Mouse (Mus musculus) hindbrain, embryonic 15.5 days (tissue): ENCODE measurements at regions not wholly inside any gene's neighbourhood (a gene's known extent, or its start where the extent isn't known, plus 50 kb on each side); places are given as distances from the start of the nearest gene placed in this dataset.

Experiments used
- ATAC-seq: fragments of 200-750 bp; cut with Nextera tagmentation; 2 replicates; pipeline ENCODE4 v1.8.0; 2017; ENCODE audit warnings: low read depth, moderate number of reproducible peaks, moderate TSS enrichment; ENCODE audit not compliant: low FRiP score
- H3K27ac ChIP-seq: fragments of 300-500 bp; sonication (generic); replicated peaks from 2 replicates; pipeline ENCODE4 v1.5.1; 2015; ENCODE audit warnings: mild to moderate bottlenecking, inconsistent platforms
- H3K27me3 ChIP-seq: fragments of 300-500 bp; sonication (generic); 2 replicates; pipeline ENCODE4 v1.6.1; 2015; ENCODE audit warnings: control low read depth, inconsistent platforms
- H3K36me3 ChIP-seq: fragments of 300-500 bp; sonication (generic); 2 replicates; pipeline ENCODE4 v1.6.1; 2015; ENCODE audit warnings: control low read depth, inconsistent platforms
- H3K4me1 ChIP-seq: fragments of 300-500 bp; sonication (generic); replicated peaks from 2 replicates; pipeline ENCODE4 v1.6.1; 2015; ENCODE audit warnings: control low read depth, inconsistent platforms
- H3K4me2 ChIP-seq: fragments of 300-500 bp; sonication (generic); 2 replicates; pipeline ENCODE4 v1.6.1; 2015; ENCODE audit warnings: moderate library complexity, mild to moderate bottlenecking, inconsistent platforms
- H3K4me3 ChIP-seq: fragments of 300-500 bp; sonication (generic); 2 replicates; pipeline ENCODE4 v1.5.1; 2015; ENCODE audit warnings: mild to moderate bottlenecking, inconsistent platforms
- H3K9ac ChIP-seq: fragments of 300-500 bp; sonication (generic); 2 replicates; pipeline ENCODE4 v1.6.1; 2015; ENCODE audit warnings: inconsistent platforms
- H3K9me3 ChIP-seq: fragments of 300-500 bp; sonication (generic); 2 replicates; pipeline ENCODE4 v1.6.1; 2016; ENCODE audit warnings: control low read depth, inconsistent platforms
- WGBS: fragments of 180-500 bp; shearing (Covaris S2); methylation state at CpG from one replicate; pipeline ENCODE4 v1.1.7; 2015; 5-methylcytosine and 5-hydroxymethylcytosine counted together

DNA sequence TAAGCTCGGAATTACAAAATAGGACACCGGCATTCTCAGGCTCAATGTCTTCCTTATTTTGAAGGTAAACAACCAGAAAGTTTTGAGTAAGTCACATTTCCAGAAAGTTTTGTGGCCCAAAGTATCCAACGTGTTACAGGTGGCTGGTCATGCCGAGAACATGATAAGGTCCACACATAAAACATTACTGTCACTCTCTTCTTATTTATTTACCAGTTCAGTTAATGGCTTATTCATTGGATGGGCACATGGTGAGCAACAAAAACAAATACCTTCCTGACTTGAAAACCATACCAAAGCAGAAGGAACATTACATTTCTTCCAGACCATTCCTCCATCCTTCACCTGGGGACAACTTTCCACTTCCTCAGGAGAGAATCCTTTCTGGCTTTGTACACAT is 345.5 kb upstream of the Arid1b start:
- Histone ChIP-seq H3K4me1 (no peaks in the 10 kb centered on the region), H3K4me2 (no peak overlapping the region), H3K27me3 (no peaks in the 10 kb centered on the region), H3K4me3 (no peak overlapping the region), H3K36me3 (no peaks in the 10 kb centered on the region), H3K9me3 (no peaks in the 10 kb centered on the region), H3K9ac (no peak overlapping the region), H3K27ac (no peak overlapping the region)
- WGBS: 92% methylated on average over 4 of the region's 4 CpGs
- ATAC-seq: no peak

DNA sequence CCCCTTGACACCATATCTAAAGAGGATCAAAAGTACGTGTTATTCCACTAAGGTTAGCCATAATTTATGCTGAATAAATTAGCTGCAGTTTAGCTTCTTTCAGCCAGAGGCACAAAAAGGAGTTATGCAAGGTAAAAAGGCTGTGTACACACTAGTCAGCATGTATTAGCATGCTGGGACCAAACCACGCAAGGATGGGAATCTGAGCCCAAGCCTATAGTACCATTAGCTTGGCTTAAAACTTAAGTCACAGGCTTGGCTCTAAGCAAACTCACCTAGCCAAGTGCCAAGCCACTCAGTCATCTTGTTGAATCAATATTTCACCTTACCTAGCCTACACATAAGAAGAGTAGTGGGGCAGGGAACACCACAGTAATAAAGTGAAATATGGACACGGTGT is 339.9 kb upstream of the Arid1b start:
- H3K36me3 ChIP-seq: no peaks in the 10 kb centered on the region
- H3K27me3 ChIP-seq: no peaks in the 10 kb centered on the region
- H3K9me3 ChIP-seq: no peaks in the 10 kb centered on the region
- 64% methylated on average over 3 of the region's 3 CpGs for whole genome bisulfite sequencing
- H3K4me3 ChIP-seq: no peak overlapping the region
- ATAC-seq: no peak
- no peaks in the 10 kb centered on the region for H3K4me1 ChIP-seq
- H3K4me2 ChIP-seq: no peak overlapping the region
- H3K9ac ChIP-seq: no peak overlapping the region
- H3K27ac ChIP-seq: no peak overlapping the region

- H3K4me3 ChIP-seq: no peak overlapping the region
- H3K27ac ChIP-seq: no peak overlapping the region
- no peak for ATAC-seq
- H3K9me3 ChIP-seq: no peaks in the 10 kb centered on the region
- no peak overlapping the region for H3K9ac ChIP-seq
- H3K4me1 ChIP-seq: no peaks in the 10 kb centered on the region
- H3K4me2 ChIP-seq: no peak overlapping the region
- no peaks in the 10 kb centered on the region for H3K27me3 ChIP-seq
- no peaks in the 10 kb centered on the region for H3K36me3 ChIP-seq
- 88% methylated on average over 5 of the region's 5 CpGs for WGBS
Measured at GRCm38 (mm10) chr17:4661996-4662395, 332.1 kb upstream of the Arid1b start.

DNA sequence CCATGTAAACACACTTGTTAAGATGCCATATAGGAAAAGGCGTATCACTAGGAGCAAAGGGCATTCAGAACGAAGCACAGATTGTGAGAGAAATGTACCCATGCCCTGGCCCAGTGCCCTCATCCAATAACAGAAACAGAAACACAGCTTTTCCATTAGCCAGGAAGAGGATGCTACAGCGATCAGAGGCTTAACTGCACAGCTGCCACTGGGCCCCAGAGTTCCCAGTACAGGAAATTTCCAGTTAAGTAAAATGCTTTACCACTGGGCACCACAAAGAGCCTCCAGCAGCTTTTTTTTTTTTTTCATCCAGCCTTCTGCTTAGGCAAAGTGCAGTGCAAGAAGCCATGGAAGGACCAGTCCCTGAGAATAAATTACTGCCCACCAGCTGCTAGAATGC is 325.6 kb upstream of the Arid1b start:
- WGBS: 55% methylated on average over 3 of the region's 3 CpGs
- H3K36me3 ChIP-seq: no peaks in the 10 kb centered on the region
- H3K4me2 ChIP-seq: no peak overlapping the region
- H3K9ac ChIP-seq: no peak overlapping the region
- H3K27me3 ChIP-seq: no peaks in the 10 kb centered on the region
- H3K4me1 ChIP-seq: no peaks in the 10 kb centered on the region
- ATAC-seq: no peak
- no peak overlapping the region for H3K27ac ChIP-seq
- H3K9me3 ChIP-seq: no peaks in the 10 kb centered on the region
- H3K4me3 ChIP-seq: no peak overlapping the region

- H3K4me1 ChIP-seq: no peaks in the 10 kb centered on the region
- no peak overlapping the region for H3K9ac ChIP-seq
- no peaks in the 10 kb centered on the region for H3K9me3 ChIP-seq
- H3K27me3 ChIP-seq: no peaks in the 10 kb centered on the region
- no peak overlapping the region for H3K4me3 ChIP-seq
- 55% methylated on average over 2 of the region's 2 CpGs for WGBS
- H3K27ac ChIP-seq: no peak overlapping the region
- H3K4me2 ChIP-seq: no peak overlapping the region
- no peak for ATAC-seq
- H3K36me3 ChIP-seq: no peaks in the 10 kb centered on the region
Measured at GRCm38 (mm10) chr17:4673271-4673670, 320.9 kb upstream of the Arid1b start.

- Histone ChIP-seq H3K9me3 (no peaks in the 10 kb centered on the region), H3K9ac (no peak overlapping the region), H3K27ac (no peak overlapping the region), H3K4me1 (no peaks in the 10 kb centered on the region), H3K27me3 (no peaks in the 10 kb centered on the region), H3K36me3 (no peaks in the 10 kb centered on the region), H3K4me2 (no peak overlapping the region), H3K4me3 (no peak overlapping the region)
- no peak for ATAC-seq
- 85% methylated on average over 1 of the region's 1 CpGs for WGBS
Measured at GRCm38 (mm10) chr17:4706421-4706820, 287.7 kb upstream of the Arid1b start.

GRCm38 (mm10) chr17:4721061-4721460 is 273.1 kb upstream of the Arid1b start:
- Histone ChIP-seq H3K36me3 (no peaks in the 10 kb centered on the region), H3K27me3 (no peaks in the 10 kb centered on the region), H3K4me2 (no peak overlapping the region), H3K9me3 (no peaks in the 10 kb centered on the region), H3K27ac (no peak overlapping the region), H3K4me1 (no peaks in the 10 kb centered on the region), H3K9ac (no peak overlapping the region), H3K4me3 (no peak overlapping the region)
- no peak for ATAC-seq
- 91% methylated on average over 4 of the region's 4 CpGs for WGBS

- no peak for ATAC-seq
- Histone ChIP-seq H3K27me3 (no peaks in the 10 kb centered on the region), H3K4me2 (no peak overlapping the region), H3K27ac (no peak overlapping the region), H3K9ac (no peak overlapping the region), H3K4me3 (no peak overlapping the region), H3K36me3 (no peaks in the 10 kb centered on the region), H3K4me1 (no peaks in the 10 kb centered on the region), H3K9me3 (no peaks in the 10 kb centered on the region)
- WGBS: 92% methylated on average over 3 of the region's 3 CpGs
Measured at GRCm38 (mm10) chr17:4724031-4724430, 270.1 kb upstream of the Arid1b start.

DNA sequence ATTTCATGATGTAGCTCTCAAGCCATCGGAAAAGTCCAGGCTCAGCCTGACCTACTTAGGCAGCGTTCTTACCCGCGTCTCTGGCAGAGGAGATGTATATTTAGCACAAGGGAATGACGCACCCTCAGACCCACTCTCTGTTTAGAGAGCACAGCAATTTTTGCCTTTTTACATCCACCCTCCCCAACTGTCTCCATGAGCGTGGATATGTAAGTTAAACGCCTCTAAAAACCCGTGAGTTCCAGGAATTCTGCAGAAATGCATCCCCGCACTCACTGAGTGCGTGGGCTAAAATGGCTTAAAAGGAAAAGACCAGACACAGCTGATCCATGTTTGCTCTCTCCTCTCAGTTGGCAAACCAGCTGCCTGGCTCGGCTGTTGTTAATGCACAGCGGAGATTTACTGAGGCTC is 267.8 kb upstream of the Arid1b start:
- no peak for ATAC-seq
- Histone ChIP-seq H3K27ac (no peak overlapping the region), H3K4me3 (no peak overlapping the region), H3K4me1 (0 out of 2 replicates have a peak, but pooled peaks cover 2% of the 10 kb centered on the region), H3K36me3 (no peaks in the 10 kb centered on the region), H3K4me2 (no peak overlapping the region), H3K9me3 (no peaks in the 10 kb centered on the region), H3K27me3 (no peaks in the 10 kb centered on the region), H3K9ac (no peak overlapping the region)
- WGBS: 73% methylated on average over 12 of the region's 12 CpGs

GRCm38 (mm10) chr17:4734412-4734881 is 259.7 kb upstream of the Arid1b start:
- H3K9ac ChIP-seq: no peak overlapping the region
- no peaks in the 10 kb centered on the region for H3K36me3 ChIP-seq
- no peak overlapping the region for H3K4me2 ChIP-seq
- H3K27me3 ChIP-seq: no peaks in the 10 kb centered on the region
- no peak overlapping the region for H3K4me3 ChIP-seq
- 69% methylated on average over 5 of the region's 5 CpGs for WGBS
- peaks cover 8% of the 10 kb centered on the region for H3K4me1 ChIP-seq
- no peak for ATAC-seq
- H3K9me3 ChIP-seq: no peaks in the 10 kb centered on the region
- H3K27ac ChIP-seq: no peak overlapping the region

- Histone ChIP-seq H3K36me3 (no peaks in the 10 kb centered on the region), H3K4me3 (no peak overlapping the region), H3K9me3 (no peaks in the 10 kb centered on the region), H3K9ac (no peak overlapping the region), H3K4me1 (peaks cover 8% of the 10 kb centered on the region), H3K27ac (no peak overlapping the region), H3K27me3 (no peaks in the 10 kb centered on the region), H3K4me2 (no peak overlapping the region)
- no peak for ATAC-seq
- WGBS: 67% methylated on average over 1 of the region's 1 CpGs
Measured at GRCm38 (mm10) chr17:4735185-4735584, 258.9 kb upstream of the Arid1b start.

- H3K36me3 ChIP-seq: no peaks in the 10 kb centered on the region
- H3K4me1 ChIP-seq: peaks cover 10% of the 10 kb centered on the region
- no peak overlapping the region for H3K4me2 ChIP-seq
- no peak overlapping the region for H3K9ac ChIP-seq
- H3K4me3 ChIP-seq: no peak overlapping the region
- 91% methylated on average over 3 of the region's 3 CpGs for WGBS
- no peak overlapping the region for H3K27ac ChIP-seq
- no peaks in the 10 kb centered on the region for H3K9me3 ChIP-seq
- no peak for ATAC-seq
- no peaks in the 10 kb centered on the region for H3K27me3 ChIP-seq
Measured at GRCm38 (mm10) chr17:4736689-4737088, 257.4 kb upstream of the Arid1b start.

DNA sequence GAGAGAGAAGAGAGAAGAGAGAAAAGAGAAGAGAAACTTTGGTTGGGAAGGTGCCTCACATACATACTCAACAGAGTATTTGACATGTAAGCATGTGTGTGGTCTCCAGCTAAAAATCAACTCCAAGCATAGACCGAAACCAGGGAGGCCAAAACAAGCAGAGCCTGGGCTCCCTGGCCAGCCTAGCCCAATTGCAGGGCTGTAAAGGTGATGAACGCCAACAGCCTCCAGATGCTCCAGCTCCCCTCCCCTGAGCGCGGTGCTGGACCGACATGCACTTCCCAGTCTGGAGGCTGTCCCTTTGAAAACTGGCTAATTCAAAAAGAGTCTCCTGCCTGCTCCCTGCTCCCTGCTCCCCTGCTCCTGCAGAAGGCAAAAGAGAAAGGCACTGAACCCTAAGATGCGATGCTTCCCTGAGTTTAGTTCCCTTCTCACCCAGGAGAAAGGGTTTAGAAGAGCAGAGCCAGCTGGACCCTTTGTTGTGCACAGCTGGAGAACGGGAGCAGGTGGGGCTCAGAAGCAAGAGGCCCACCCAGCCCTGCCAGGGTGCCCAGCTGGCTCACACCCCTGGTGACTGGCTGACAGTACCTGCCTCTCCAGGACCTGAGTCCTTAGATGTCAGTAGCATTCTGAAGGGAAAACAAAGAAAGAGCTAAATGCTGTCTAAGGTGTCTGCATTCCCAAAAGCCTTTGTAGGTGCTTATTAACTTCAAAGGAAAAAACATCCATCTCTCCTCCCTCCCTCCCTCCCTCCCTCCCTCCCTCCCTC is 255.2 kb upstream of the Arid1b start:
- Histone ChIP-seq H3K4me3 (no peak overlapping the region), H3K27ac (no peak overlapping the region), H3K9me3 (no peaks in the 10 kb centered on the region), H3K36me3 (no peaks in the 10 kb centered on the region), H3K9ac (no peak overlapping the region), H3K4me2 (no peak overlapping the region), H3K27me3 (no peaks in the 10 kb centered on the region), H3K4me1 (peaks cover 10% of the 10 kb centered on the region)
- no peak for ATAC-seq
- 15% methylated on average over 7 of the region's 7 CpGs for WGBS
